Mouse (Mus musculus) liver, postnatal 0 days (tissue): Measurements from ENCODE around the gene Rasl10b.

Experiments used
- CTCF ChIP-seq: sonication (generic); IDR thresholded peaks from 2 replicates; pipeline ENCODE4 v1.5.1; 2016; ENCODE audit warnings: antibody characterized with exemption, low read depth
- EP300 ChIP-seq: IDR thresholded peaks from 2 replicates; pipeline ENCODE4 v1.6.1; 2016; ENCODE audit warnings: antibody characterized with exemption, low read depth, mild to moderate bottlenecking

DNA sequence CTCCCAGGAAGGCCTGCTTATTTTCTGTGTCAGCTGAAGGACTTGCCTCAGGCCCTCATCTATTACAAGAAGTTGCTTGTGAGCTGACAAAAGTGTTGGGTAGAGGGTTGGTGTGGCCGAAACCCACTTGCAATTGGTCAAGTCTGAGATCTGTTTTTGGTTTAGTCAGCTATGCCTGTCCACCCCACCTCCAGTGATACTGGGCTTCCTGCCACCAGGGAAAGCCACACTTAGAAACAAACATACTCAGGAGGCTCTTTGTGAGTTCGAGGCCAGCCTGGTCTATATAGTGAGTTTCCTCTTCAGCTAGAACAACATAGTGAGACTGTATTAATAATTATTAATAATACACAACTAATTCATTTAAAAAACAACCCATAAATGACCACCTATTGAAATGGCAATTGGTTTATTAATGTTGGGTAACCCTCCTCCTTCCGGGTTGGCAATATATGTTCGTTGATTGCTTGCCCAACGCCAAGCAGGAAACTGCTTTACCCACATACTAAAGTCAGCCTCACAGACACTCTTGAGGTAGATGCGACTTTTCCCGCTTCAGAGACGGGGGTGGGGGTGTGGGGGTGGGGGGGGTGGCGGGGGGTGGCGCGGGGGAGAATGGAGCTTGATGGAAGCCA, 30.6 kb downstream of the Rasl10b start:
- TF ChIP-seq CTCF (no peak), EP300 (no peak)
